Mouse (Mus musculus) naive thymus-derived CD4-positive, alpha-beta T cell, adult 2 months (primary cell): ENCODE data around the gene Itgal.

Experiments
- DNase-seq: peaks from one replicate; pipeline ENCODE4 v3.0.0-alpha.2; 2011; ENCODE audit warnings: low read depth

Gene Itgal

GRCm38 (mm10) chr7:127296098-127296497 is at the start of gene Itgal:
Gene Itgal, plus strand, starts transcription at chr7:127296260.
- DNase-seq, result peak; percentile 86

DNA sequence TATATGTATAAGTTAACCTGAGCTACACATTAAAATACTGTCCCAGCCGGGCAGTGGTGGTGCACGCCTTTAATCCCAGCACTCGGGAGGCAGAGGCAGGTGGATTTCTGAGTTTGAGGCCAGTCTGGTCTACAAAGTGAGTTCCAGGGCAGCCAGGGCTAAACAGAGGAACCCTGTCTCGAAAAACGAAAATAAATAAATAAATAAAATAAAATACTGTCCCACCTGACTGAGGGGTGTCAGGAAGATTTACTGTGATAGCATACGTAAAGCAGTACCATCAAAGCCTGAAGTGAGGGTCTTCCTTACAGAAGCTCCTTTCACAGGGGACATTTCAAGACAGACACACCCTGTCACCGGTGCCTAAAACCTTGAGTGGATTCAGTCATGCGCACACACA is 45.5 kb upstream of the Itgal start:
- DNase-seq, result peak; percentile 39

- DNase-seq, result peak; percentile 75
Observed at GRCm38 (mm10) chr7:127252414-127252813, 43.6 kb upstream of the Itgal start.

DNA sequence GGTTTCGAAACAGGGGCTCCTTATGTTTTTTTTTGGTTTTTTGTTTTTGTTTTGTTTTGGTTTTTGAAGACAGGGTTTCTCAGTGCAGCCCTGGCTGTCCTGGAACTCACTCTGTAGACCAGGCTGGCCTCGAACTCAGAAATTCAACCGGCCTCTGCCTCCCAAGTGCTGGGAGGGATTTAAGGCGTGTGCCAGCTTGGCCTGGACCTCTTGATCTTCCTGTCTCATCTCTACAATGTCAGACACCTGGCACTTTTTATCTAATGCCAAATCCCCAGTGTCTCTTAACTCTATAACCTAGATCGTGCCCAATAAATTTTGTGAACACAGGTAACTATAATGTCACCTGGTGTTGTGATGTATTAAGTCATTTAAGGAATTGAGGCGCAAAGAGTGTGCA is 42.7 kb upstream of the Itgal start:
- DNase-seq, result peak; percentile 44

DNA sequence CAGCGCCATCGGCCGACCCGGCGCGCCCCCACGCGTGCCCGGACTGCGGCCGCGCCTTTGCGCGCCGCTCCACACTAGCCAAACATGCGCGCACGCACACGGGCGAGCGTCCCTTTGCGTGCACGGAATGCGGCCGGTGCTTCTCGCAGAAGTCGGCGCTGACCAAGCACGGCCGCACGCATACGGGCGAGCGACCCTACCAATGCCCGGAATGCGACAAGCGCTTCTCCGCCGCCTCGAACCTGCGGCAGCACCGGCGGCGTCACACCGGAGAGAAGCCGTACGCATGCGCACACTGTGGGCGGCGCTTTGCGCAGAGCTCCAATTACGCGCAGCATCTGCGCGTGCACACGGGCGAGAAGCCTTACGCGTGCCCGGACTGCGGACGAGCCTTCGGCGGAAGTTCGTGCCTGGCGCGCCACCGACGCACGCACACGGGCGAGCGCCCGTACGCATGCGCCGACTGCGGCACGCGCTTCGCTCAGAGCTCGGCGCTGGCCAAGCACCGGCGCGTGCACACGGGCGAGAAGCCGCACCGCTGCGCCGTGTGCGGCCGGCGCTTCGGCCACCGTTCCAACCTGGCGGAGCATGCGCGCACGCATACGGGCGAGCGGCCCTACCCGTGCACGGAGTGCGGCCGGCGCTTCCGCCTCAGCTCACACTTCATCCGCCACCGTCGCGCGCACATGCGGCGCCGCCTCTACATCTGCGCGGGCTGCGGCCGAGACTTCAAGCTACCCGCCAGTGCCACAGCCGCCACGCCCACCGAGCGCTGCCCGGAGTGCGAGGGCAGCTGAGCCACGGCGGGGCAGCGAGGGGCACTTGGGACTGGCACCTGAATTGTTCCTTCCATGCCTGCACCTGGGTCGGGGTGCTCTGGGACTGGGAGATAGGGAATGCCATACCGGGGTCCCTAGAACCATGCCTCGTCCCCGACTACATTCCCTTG is 42.0 kb upstream of the Itgal start:
- DNase-seq, result peak; percentile 99

- DNase-seq, result no peak
Observed at GRCm38 (mm10) chr7:127255008-127255407, 41.1 kb upstream of the Itgal start.

- DNase-seq, result no peak
Observed at GRCm38 (mm10) chr7:127255965-127256364, 40.1 kb upstream of the Itgal start.

- no peak for DNase-seq
Observed at GRCm38 (mm10) chr7:127256518-127256917, 39.5 kb upstream of the Itgal start.

DNA sequence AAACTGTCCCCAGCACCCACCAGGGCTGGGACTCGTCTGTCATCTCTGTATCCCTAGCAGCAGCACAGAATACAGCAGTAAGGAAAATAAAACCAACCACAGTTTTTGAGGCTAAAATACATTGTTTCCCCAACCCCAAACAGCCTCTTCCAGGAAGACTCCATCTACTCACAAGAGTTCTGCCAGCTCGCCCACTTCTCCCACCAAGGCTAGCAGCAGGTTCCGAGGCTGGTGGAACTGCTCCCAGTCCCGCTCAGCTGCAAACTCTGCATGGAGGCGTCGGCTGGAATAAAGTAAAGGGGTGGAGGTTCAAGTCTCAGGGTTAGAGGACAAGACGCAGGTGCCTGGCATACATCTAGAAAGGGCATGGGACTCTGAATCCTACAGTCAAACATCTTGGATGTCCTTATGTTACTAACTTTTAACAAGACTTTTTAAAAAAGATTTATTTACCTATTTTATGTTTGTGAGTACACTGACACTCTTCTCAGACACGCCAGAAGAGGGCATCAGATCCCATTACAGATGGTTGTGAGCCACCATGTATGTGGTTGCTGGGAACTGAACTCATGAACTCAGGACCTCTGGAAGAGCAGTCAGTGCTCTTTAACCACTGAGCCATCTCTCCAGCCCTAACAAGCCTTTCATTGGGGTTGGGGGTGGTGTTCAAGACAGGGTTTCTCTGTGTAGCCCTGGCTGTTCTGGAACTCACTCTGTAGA is 36.7 kb upstream of the Itgal start:
- DNase-seq, result no peak

GRCm38 (mm10) chr7:127260309-127261111 is 35.5 kb upstream of the Itgal start, which contains the start of gene Dctpp1:
Gene Dctpp1, minus strand, starts transcription at chr7:127260709.
- DNase-seq, result peak; percentile 98

GRCm38 (mm10) chr7:127262218-127262961 is 33.7 kb upstream of the Itgal start:
- DNase-seq, result no peak

DNA sequence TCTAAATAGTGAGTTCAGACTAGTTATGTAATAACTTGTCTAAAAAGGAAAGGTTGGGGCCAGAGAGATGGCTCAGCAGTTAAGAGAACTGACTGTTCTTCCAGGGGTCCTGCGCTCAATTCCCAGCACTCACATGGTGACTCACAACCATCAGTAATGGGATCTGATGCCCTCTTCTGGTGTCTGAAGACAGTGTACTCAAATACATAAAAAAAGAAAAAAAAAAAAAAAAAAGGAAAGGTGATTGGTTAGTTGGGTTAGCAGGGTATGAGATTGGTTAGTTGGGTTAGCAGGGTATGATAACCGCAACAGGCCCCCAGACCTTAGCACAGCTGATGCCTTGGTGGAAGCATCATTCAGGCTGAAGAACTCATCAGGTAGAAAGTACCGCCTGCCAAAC is 32.5 kb upstream of the Itgal start:
- no peak for DNase-seq

- DNase-seq, result no peak
Observed at GRCm38 (mm10) chr7:127270256-127270655, 25.8 kb upstream of the Itgal start.

DNA sequence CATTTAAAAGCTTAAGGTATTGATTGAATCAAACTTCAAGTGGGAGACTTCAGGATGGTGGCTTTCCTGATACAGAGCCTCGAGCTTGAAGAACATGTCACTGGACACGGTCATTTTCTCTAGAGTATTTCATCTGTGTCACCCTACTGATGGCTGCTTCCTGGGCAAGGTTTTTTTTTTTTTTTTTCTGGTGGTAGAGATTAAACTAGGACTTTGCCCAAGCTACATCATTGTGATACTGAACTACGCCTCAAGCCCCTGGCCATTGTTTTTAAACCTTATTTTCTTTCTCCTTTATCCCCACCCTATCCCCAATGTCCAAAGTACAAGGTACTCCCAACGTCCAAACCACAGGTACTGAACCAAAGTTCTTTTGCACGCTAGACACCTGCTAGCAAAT is 25.4 kb upstream of the Itgal start:
- DNase-seq, result no peak

GRCm38 (mm10) chr7:127271093-127271492 is 25.0 kb upstream of the Itgal start:
- DNase-seq, result no peak

GRCm38 (mm10) chr7:127272566-127272965 is 23.5 kb upstream of the Itgal start:
- DNase-seq, result no peak

DNA sequence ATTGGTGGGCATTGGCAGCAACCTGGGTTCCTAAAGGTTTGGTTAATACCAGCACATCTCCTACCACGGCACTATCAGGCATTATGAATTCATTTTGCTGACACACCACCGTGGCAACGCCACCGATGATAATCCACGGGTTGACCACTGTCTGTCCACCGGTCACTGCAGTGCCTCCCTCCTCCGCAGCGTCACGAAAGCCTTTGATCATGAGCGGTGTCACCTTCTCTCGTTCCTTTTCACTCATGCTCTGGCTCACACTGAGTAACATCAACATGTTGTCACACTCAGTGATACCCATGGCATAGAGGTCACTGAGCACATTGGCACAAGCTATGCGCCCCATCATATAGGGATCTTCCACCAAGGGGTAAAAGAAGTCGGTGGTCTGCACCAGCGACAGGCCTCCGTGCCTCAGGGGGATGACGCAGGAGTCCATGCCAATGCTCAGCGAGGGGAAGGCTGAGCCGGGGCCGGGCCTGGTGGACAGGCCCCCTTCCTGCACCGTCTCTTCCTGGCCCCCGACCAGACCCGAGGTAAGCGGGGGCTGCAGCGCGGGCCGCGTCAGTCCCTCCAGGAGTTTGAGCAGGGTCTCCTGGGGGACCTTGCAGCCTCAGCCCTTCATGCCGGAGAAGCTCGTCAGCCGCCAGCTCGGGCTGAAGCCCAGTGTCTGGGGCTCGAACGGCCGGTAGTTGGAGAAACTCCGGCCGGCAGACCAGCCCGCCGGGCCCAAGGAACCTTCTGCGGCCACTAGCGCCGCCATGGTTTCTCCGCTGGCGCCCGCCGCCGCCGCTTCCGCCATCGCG is 22.7 kb upstream of the Itgal start:
- peak; percentile 55 for DNase-seq

DNA sequence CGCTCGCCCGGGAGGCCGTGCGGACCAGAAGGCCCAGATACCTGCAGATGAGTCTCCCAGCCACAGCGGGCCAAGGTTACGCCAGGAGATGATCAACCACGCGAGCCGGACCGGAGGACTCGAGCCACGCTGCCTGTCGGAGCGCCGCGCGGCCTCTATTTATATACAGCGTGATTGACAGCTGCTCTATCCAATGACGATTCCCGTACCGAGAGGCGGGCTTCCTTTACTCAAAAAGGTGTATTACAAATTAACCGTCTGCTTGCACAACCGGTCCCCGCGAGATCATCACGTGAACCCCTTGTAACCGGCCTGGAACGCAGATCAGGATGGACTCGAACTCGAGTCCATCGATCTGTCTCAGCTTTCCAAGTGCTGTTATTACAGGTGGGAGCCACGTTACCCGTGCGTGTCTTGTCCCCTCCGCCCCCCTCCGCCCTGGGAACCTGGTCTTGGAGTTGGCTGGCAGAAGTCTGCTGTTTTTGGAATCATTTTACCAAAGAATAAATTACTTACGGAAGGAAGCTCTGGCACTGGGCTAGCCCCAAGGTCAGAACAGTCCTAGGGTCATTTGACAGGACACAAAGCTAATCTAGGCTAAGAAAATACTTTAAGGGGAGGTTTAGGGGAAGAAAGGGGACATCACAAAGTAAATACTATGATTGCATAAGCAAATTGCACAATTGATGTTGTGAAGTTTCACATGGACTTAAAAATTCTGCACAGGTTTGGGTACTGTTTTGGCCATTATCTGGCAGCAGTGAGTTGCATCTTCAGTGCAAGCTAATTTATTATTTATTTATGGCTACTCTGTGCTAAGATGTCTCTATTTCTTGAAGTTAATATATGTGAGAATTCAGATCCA is 21.9 kb upstream of the Itgal start, which contains the start of gene Sephs2:
TSS of gene Sephs2 (minus strand) at position 131 of the 865 bp plus-strand sequence.
- DNase-seq, result peak; percentile 98

- DNase-seq, result no peak
Observed at GRCm38 (mm10) chr7:127276519-127276961, 19.5 kb upstream of the Itgal start.
